Mouse (Mus musculus) c-Kit-positive CD71-positive TER-119-negative erythroid progenitor cells, embryonic 14.5 days (primary cell): ENCODE data around the gene Zic2.

Source experiments
- DNase-seq: peaks from one replicate; pipeline ENCODE4 v3.0.0-alpha.2; 2013; ENCODE audit warnings: low read depth

Gene Zic2

DNA sequence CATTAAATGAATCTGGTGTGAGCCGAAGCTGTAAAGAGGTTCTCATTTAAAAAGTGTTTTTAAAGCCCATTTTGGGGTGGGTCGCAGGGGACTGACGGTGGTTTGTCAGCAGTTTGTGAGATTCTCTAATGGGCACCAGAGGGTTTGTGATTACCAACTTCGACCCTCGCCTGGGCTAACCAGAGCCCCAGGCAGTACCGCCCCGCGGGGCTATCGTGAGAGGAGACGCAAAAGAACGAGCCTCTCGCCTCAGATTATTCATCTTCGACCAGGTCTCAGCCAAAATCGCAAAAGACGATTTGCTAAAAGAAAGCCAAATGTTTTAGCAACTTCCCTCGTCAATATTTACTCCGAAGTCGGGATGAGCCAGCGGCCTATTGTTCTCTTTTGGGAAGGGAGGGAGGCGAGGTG lies 2.0 kb downstream of the Zic2 start:
- no peak for DNase-seq

DNA sequence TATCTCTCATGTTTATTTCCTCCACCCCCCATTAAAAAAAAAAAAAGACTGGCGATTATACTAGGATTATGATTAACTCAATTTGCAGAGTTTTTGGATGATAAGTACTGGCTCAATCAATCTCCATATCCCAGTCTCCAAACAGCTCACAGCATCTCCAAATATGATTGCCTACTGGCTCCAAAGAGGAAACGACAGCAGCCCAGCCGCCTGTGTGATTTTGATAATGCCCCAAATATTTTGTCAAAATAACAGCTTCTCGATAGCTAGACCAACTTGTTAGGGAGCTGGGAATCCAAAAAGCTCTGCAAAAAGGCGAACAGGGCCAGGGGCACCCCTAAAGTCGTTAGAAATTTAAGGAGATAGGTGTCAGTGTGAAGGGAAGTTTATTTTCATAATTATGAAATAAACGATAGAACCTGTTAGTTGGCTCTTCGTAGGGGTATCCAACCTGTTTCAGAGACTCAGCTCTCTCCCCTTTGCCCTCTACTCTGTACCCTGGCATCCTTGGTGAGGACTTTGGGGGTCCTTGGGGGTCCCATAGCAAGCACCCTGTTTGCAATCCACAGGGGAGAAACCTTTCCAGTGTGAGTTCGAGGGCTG lies 2.8 kb downstream of the Zic2 start:
- DNase-seq: no peak

DNA sequence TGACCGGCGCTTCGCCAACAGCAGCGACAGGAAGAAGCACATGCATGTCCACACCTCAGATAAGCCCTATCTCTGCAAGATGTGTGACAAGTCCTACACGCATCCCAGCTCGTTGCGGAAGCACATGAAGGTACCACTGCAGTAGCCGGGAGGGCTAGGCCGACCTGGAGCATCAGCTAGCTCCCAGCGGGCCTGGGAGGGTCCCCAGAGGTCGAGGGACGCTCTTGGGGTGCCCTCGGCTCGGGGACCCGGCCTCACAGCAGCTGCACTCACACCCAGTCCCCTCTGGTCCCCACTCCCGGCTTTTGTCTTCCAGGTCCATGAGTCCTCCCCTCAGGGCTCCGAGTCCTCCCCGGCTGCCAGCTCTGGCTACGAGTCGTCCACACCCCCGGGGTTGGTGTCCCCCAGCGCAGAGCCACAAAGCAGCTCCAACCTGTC lies 3.4 kb downstream of the Zic2 start:
- DNase-seq: no peak

DNA sequence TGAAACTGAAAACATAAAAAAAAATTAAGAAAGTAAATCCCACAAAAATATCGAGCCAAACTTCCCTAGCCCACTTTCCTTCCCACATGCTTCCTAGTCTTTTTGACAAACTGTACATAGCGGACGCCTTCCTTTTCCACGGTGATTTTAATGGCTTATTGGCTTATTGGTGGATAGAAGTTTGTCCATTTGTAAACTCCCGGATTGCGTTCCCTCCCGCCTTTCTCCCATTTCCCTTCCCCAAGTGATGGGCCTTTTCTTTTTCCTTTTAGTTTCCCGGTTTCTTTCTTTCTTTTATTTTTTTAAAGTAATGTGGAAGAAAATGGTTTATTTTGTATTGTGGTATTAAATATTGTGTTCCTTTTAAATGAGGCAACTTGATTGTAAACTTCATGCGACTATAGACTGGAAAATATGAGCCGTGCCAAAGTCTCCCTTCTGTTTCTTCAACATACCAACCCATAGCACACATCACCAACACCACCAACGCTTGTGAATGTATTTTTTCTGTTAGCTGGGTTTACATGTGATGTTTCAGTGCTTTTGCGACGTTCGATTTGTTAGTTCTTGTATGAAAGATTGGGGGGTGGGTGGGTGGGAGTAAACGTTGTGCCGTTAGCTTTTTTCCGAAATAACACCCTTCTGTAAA lies 4.3 kb downstream of the Zic2 start:
- DNase-seq: no peak

DNA sequence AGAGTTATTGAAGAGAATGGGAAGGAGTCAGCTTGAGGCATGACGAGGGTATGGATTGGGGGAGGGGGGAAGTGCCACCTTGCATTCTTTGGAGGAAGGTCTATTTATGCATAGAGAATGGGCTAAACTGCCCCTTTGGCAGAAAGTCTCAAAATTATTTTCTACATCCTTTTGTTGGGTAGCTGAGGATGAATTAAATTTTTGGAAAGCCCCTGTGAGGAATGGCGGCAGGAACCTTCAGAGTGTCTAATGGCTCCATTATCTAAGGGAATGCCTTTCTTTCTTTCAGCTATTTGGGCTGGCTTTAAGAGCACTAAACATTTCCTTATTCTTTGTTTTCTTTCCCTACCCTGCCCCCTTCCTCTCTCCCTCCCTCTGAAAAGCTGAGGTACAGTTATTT lies 5.1 kb downstream of the Zic2 start:
- DNase-seq: no peak

DNA sequence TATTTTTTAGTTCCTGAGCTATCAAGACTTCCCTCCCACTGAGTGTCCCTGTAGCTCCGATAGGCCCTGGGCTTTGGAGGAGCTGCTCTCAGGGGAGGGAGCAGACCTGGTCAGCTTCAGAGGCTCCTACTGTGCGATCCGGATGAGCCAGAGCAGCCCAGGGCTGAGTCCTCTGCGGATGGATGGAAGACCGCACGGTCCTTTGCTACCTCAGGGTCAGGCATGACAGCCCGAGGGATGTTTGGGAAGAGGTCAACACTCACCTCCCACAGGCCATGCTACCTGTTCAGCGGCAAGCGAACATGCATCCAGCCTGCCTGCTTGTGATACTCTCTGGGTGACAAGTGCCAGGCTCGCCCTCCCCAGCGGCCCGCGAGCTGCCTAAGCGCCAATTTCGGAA lies 5.9 kb downstream of the Zic2 start:
- no peak for DNase-seq

DNA sequence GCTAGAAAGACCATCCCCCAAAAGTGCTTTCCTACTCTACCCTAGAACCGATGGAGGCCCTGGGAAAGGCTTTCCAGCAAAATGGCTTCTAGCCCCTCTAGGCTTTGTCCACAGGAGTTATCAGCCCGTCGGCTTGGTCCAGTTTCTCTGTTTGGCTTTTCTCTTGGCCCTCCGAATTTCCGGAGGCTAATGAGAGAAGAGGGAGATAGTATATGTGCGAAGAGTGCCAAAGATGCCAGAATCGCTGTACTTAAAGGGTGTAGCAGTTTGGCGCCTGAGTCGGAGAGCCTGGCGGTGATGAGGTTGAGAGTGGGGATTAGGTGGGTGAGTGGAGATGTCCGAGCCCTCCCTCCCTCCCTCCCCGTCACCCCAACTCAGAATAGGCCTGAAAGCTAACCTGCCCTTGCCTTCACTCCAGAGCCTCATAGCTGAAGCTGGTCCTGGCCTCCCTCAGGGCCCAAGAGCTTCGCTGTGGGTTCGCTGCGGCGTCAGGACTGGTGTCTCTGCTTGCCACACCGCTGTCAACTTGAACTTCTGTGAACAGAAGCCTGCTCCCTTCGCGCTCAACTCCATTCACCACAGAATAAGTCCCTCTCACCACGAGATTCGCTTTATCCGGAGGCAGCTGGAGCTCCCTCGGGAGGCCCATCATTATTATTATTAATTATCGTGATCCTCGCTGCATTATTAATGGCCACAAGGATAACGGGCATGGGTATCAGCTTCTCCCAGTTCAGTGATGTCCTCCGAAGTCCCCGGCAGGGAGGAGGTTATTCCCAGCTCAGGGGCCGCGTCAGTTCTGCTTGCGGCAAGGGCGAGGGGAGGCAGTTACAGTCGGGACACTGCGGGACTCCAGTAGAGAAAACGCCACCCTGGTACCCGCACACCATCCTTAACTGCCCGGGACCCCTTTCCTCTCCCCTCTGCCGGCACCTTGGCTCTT lies 7.1 kb downstream of the Zic2 start:
- DNase-seq: no peak

DNA sequence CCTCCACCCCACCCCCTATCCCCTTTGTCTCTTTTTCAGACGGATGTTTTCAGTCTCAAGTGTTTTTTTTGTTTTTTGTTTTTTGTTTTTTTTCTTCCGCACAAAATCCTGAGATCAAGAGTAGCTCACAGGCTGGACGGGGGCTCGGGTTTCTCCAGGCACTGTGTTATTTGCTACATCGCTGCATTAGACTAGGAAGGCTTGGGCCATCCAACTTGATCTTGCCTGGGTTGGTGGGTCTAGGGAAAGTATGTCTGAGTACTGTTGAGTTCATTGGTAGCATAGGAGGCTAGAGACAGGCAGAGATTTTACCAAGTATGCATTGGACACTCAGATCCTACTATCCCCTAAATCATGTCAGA lies 7.8 kb downstream of the Zic2 start:
- no peak for DNase-seq

DNA sequence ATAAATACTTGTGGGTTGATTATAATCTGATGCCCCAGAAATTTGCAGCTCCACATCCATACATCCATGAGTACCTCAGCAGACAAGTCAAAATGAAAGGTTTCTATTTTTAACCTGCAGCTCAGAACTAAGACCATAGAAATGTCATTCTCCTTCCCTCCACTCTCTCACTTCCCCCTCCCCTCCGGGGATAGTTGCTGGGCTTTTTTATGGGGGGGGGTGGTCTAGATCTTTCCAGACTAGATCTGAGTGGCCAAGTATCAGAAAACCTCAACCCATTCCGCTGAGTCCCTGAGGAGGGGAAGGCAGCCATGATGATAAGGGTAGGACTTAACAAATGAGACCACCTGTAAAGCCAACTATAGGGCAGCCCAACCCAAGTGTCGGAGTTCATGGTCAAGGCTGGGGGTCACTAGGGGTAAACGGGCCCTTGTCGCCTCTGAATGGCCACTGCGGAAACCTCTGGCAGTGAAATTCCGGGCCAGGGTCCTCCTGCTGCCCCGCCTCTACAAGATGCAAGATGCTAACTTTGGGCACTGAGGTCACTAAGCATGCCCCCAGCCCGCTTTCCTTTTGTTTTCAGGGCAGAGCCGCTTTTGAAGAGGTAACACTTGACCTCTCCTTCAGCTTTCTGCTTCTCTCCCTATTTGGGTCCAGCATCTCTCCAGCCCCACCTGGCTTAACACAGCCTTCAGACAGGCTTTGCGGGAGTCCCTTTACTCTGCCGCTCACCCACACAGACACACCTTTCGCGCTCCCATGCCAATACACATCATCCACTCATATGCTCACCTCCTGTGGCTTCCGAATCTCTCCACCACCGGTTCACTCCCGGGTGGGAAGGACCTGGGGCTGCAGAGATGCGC lies 8.6 kb downstream of the Zic2 start:
- DNase-seq: no peak

DNA sequence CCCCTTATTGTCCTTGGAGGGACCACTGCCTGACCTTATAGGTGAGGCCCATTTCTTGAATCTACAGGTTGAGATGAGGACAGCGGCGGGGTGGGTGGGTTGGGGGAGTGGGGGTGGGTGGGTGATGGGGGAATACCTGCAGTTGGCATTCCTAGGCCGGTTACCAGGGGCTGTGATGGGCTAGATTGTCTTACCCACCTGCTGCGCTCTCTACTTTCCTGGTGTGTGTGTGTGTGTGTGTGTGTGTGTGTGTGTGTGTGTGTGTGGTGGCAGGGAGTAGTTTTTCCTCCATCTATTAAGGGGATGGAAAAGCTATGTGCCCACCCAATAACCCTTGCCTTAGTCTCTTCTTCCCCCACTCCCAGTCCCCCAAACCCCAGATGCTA lies 9.2 kb downstream of the Zic2 start:
- no peak for DNase-seq

DNA sequence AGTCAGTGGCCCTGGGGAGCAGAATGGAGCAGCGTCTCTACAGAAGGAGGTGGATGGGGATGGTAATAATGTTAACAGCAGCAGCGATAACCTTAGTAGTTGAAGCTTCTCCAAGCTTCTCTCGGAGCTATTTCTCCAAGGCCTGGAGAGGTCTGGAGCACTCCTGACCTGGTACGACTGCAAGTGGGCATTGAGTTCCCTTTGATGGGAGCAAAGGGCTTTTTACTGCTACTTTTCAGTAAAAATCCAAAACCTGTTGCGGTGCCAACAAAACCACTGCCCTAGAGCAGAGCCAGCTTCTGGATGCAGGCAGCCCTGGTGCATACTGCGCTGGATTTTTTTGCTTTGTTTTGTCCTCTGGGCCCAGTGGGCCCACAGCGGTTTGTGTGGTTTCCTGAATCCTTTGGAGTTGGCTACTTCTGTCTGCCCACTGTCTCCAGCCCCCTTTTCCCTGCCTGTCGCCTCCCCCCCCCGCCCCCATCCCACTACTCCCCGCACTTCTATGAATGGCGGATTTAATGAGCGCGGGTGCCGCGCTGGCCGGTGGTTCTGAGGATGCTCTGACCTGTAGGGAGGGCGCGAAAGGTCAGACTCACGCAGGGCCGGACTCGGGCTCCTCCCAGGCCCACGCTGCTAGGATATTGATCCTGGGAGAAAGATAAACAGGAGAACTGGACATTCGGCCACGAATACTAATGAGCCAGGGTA lies 9.8 kb downstream of the Zic2 start:
- no peak for DNase-seq

DNA sequence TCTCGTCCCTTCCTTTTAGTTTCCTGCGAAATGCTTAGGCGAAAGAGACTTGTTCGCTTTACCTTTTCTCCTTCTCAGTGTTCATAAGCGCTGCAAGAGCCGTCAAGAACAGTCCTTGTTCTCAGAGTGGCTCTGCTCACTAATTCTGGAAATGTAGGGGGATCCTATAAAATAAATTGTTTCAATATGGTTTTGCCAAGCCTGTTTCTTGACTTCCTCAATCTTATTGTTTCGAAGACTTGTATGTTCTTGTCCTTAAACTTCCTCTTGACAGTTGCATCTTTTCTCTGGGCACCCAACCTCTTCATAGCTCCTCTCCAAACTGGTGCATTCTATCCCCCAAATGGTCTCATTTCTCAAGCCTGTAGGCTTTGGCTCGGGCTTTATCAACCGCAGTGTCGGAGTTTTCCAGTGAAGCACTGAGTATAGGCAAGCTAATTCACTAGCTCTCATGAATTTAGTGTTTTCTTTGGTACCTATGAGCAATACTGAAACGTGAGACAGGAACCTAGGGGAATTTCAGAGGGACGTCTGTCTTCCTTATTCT lies 10.5 kb downstream of the Zic2 start:
- no peak for DNase-seq

DNA sequence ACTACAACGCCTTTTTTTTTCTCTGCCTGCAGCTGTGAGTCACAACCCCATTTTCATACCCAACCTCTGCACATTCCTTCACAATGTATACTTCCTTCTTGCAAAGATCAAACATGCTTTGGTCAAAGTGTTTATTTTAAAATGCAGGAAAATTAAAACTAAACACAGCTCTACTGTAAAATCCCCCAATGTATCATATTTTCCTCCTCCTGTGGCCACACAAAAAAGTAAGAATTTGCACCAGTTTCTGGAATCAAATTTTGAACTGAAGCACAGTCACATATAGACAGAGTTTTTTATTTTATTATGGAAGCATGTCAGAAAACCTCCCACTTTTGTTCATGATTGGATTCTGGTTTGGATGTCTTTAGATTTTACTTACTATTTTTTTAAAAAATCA lies 11.4 kb downstream of the Zic2 start:
- no peak for DNase-seq

DNA sequence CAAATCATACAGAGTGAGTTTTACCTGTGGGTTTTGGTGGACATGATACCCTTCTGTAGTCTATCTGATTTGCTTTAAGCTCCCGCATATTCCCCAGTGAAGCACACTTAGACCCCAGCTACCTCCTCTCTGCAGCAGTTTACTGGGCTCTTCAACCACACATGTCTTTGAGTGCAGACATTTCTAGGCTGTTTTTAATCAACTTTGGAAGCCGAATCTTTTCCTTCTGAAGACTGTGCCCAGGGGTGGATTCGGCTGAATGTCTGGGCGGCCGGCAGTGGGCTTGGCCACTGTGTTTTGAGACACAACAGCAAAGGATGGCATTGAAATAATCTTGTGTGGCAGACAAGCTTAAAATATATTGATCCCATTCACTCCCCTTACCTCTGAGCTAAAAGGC lies 12.1 kb downstream of the Zic2 start:
- no peak for DNase-seq

DNA sequence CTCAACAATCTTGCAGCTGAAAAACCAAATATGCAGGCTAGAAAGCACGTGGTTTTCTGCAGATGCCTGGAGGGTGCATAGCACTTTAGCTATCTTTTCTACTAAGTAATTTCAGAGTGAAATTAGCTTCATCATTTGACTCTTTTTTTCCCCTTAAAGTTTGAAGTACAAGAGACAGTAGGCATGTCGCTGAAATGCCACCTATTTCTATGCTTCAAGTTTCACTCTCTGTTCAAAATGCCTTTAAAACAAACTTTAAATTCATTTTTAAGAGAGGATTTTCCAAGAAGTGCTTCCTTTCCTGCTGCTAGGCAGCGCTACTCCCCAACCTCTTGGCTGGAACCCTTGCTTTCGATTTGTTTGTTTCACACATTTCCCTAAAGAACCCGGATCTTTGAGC lies 13.8 kb downstream of the Zic2 start:
- DNase-seq: no peak

DNA sequence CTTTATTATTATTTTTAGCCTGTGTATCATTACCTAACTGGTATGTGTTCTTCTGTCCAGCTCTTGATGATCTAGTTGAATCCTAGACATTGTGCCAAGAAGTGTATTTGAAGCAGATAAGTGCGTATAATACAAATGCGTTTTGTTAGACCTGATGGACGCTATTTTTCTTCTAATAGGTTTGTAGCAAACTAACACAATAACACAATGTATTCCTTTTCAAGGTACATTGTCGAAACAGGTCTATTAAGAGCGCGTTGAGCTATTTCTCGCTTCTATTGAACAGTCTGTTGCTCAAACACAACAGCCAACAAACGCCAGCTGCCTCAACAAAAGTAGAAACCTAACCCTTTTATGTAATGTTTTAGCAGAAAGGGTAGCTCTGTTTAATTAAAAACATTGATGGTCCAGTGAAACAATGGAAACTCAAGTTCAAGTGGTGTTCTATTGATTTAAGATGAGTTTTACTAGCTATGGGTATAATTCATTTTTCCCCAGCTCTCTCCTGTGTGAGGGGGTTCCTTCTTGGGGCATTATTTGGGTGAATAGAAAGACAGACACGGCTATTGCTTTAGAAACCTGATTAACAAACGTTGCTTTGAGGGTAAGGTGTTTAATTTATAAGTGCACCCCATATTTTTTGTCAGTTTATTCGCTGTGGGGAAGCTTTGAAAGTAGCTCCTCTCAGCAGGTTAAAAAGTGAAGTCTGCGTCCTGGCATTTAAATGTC lies 14.6 kb downstream of the Zic2 start:
- no peak for DNase-seq

DNA sequence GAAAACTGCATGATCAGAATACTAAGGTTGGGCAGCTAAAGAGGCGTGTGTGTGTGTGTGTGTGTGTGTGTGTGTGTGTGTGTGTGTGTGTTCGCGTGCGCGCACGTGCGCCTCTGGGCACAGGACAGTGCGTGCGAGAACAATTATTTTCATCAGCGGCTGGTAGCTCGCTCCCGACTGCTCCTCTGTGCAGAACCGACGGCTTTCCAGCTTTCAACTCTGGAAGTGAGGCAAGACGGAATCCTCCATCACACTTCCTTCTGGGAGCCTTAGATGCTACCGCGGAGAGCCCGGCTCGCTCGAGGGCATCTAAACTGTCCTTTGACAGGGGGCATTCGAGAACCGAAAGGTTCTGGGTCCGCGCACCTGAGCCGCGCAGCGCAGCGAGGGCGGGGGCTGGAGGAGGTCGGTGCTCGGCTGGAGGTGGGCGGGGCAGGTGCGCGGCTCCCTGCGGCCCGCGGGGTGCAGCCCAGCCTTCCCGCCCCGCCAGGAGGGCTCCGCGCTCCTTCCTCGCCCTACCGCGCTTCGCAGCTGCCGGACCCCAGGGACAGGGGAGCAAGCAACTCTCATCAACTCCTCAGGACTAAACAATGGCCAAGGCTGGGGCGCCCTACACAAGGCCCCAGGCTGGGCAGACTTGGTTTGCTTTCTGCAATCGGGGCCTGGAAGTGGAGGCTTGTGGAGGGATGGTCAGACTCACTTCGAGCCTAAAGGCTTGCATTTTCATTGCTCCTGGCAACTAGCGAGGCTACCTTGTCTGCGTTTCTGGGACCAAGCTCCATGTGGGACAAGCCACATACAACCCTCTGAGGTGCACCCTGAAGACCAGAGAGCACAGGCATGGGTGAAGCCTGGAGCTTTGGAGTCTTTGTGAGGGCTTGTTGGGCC lies 15.4 kb downstream of the Zic2 start, which contains the start of gene Gm10837:
Gene Gm10837 (plus strand): TSS at position 146 of the 888 bp plus-strand sequence.
- DNase-seq: no peak

DNA sequence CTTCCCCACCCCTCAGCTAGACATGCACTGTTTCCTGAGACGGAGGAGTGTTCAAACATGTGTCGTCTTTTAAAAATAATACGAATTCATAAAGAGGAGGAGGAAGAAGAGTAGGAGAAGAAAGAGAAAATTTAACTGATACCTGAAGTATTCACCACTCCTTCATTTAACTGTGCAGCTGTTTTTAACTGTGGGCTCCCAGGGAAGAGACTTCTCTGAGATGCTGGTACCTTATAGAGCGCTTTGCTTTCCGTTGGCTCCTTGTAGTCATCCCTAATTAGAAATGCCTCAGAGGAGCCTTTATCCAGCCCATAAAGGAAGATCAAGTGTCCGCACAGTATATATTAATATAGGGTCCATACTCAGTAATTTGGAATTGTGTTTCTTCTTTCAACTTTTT lies 16.3 kb downstream of the Zic2 start:
- no peak for DNase-seq

DNA sequence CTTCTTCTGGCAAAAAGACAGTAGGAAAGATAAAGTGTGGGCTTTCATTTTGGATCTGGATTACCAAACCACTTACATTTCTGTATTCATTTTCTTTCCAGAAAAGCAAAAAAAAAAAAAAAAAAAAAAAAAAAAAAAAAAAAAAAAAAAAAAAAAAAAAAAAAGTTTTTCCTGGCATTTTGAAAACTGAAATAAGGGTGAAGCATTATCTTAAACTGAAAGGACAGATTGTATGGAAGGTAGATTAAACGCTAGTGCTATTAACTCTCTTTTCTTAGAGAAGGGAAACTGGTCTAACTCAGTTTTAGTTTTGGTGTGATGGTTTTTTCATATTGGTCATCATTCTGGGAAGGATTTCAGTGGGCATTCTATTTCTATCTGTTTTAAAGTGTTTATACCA lies 16.8 kb downstream of the Zic2 start:
- no peak for DNase-seq

DNA sequence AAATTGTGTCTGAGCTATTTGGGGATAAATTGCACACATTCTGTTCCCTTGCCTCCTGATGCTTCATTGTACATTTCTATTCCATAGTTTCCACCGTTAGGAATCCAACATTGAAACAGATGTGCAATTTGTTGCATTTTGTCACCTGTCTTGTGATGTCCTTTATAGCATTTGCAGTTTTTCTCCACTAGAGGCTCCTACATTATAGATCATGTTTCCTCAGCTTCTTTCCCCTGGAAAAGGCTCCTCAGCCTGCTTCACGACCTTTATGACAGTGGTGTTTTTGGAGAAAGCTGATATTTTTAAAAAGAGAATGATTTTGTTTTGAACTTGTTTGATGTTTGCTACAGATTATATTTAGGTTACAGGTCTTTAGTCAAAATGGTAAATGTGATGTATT lies 33.8 kb downstream of the Zic2 start:
- DNase-seq: no peak
